Mouse (Mus musculus) inflammation-experienced regulatory T-cells, adult 6 months (primary cell): Measurements from ENCODE around the gene Fbxw24. TPM values are rescaled to one million over a fixed set of nuclear protein-coding genes. Genes with fewer than 3 reads are reported as not detected.
"Not testable (repeated sequence)": the region's sequence is repeated elsewhere in the genome, so short reads cannot be mapped to it uniquely, and the experiment has no call there.

ENCODE experiments used
- ATAC-seq: one replicate; pipeline ENCODE4 v1.8.0; 2017
- polyA plus RNA-seq, 3 experiments: library from polyadenylated mRNA; unstranded; fragments of 100-300 nt; shearing (Covaris generic); gene quantifications; one replicate each; pipeline ENCODE4 v1.2.1; 2017

Fbxw24 gene
- polyA plus RNA-seq: not detected

- not testable (repeated sequence) for ATAC-seq
Measured at GRCm38 (mm10) chr9:109625957-109626356, at the start of gene Fbxw24. TSS of gene Fbxw24 (minus strand) at chr9:109626057.

- ATAC-seq: not testable (repeated sequence)
Measured at GRCm38 (mm10) chr9:109664552-109664951, 38.7 kb upstream of the Fbxw24 start, which contains the start of gene Fbxw25. TSS of gene Fbxw25 (minus strand) at chr9:109664652.

GRCm38 (mm10) chr9:109606837-109607236 is 19.0 kb downstream of the Fbxw24 start:
- ATAC-seq: not testable (repeated sequence)

- ATAC-seq: not testable (repeated sequence)
Measured at GRCm38 (mm10) chr9:109602128-109602527, 23.7 kb downstream of the Fbxw24 start.

- ATAC-seq: no peak
Measured at GRCm38 (mm10) chr9:109597226-109597625, 28.6 kb downstream of the Fbxw24 start.

DNA sequence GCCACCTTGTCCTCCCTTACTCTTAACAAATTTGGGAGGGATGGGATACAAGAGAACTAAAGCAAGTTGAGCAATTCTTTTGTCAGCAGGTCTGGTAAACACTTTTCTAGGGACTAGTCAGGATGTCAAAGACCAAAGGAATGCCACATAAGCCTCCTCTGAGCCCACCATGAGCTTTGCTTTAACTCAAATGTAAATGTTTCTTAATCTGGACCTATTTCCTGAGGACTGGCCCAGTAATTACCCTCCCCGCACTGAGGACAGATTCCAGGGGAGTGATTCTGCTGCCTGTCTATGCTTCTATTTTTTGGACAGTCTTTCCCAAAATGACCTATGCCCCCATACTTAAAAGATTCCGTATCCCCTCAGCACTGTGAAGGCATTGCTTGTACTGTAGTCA is 31.0 kb downstream of the Fbxw24 start:
- no peak for ATAC-seq

GRCm38 (mm10) chr9:109568162-109568561 is 57.7 kb downstream of the Fbxw24 start, which contains the start of gene Fbxw15:
TSS of gene Fbxw15 (minus strand) at chr9:109568262.
- ATAC-seq: not testable (repeated sequence)

- ATAC-seq: no peak
Measured at GRCm38 (mm10) chr9:109565546-109565945, 60.3 kb downstream of the Fbxw24 start.

DNA sequence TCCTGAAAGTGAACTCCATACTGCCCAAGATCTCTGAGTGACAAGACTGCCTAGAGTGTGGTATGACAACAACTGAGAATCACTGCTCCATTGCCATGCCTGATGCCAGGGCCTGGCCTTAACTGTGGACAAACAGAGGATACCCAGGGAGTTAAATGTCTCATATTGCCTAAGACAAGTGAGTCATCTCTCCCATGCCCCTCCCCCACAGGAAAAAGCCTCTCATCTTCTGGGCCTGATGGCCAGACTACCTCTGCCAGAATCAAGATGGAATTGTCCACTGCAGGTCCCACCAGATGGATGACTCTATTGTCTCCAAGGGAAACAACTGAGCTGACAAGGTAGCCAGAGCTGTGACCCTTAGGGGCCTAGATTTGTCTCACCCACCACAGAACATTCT is 63.8 kb downstream of the Fbxw24 start:
- ATAC-seq: not testable (repeated sequence)

DNA sequence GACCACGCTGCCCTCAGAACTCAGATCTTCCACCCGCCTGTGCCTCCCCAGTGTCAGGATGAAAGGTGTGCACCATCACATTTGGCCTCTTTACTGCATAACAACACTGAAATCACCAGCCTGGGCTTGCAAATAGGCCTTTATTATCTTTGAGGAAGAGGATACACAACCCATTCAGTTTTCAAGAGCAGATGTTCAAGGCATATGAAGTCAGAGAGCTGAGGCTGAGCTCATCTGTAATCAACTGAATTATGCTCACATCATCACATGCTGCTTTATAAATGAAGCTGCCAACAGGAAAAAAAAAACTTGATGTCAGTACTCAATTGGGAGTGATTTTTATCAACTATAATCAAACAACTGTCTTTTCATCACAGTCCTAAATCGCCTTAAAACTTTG is 73.4 kb downstream of the Fbxw24 start:
- ATAC-seq: no peak

Other genes starting within 250 kb of the Fbxw24 start
- under 1 TPM in 1 of 3 experiments, not detected in 2; 0.19 TPM for gene Fbxw22, start 221.8 kb downstream of the Fbxw24 start, polyA plus RNA-seq
- gene Fbxw16, start 176.9 kb downstream of the Fbxw24 start, polyA plus RNA-seq: not detected
- gene Fbxw19, start 130.2 kb downstream of the Fbxw24 start, polyA plus RNA-seq: not detected
- gene Fbxw15, start 57.8 kb downstream of the Fbxw24 start, polyA plus RNA-seq: not detected
- not detected for gene Fbxw25, start 38.6 kb upstream of the Fbxw24 start, polyA plus RNA-seq
- gene Fbxw18, start 76.6 kb upstream of the Fbxw24 start, polyA plus RNA-seq: not detected
- gene Fbxw26, start 120.0 kb upstream of the Fbxw24 start, polyA plus RNA-seq: not detected
- not detected for gene Fbxw27, start 164.6 kb upstream of the Fbxw24 start, polyA plus RNA-seq
- not detected for gene Spink8, start 186.2 kb upstream of the Fbxw24 start, polyA plus RNA-seq
- 10 to 100 TPM in 1 of 3 experiments, 1 to 10 TPM in 2; 6.7 to 16.6 (median 9.4) TPM for gene Nme6, start 206.7 kb upstream of the Fbxw24 start, polyA plus RNA-seq
- gene Camp, start 223.6 kb upstream of the Fbxw24 start, polyA plus RNA-seq: 1 to 10 TPM in 1 of 3 experiments, not detected in 2; 1.5 TPM
- 10 to 100 TPM in 1 of 3 experiments, 1 to 10 TPM in 2; 6.2 to 10.2 (median 8.1) TPM for gene Cdc25a, start 249.5 kb upstream of the Fbxw24 start, polyA plus RNA-seq